Mouse (Mus musculus) adipose tissue, adult 10 weeks (tissue): ENCODE results near the gene Large1. TPM values are rescaled to one million over a fixed set of nuclear protein-coding genes. Genes with fewer than 3 reads are reported as not detected.

Source experiments
- polyA plus RNA-seq: library from polyadenylated mRNA; stranded (reverse); fragments of 350-450 nt; fragmentation: Illumina TruSeq; extraction: RNeasy Lipid Tissue Mini Kit (QIAGEN cat#74804); gene quantifications from one replicate; pipeline ENCODE4 v1.2.3, GENCODE M21; 2014; ENCODE audit warnings: low read depth, low replicate concordance

The Large1 gene
- polyA plus RNA-seq, result 8.9 TPM

DNA sequence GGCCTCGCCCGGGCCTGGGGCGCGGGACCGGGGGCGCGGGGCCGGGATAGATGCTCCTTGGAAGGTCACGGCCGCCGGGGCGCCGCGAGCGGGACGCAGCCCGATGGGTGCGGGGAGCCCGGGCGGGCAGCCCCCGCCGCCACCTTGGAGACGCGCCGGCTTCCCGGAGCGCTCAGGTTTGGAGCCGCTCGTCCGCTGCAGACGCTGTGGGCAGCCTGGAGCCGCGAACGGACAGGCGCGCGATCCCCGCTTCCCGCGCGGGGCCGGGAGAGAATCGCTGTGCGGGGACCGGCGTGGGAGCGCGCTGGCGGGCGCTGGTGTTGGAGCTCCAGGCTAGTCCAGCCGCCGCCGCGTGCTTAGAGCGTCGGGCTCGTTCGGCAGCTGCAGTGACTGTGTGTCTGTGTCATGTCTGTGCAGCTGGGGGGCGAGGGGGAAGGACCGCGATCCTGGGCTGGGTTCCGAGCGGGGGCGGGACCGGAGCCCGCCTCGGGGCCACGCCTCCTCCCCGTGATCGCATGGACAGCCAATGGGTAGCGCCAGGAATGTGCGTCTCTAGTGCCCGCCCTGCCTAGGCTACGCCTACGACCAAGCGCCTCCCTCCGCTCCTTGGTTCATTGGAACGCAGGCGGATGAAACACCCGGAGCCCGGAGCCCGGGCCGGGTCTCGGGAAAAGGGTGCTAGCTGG is at the start of gene Large1:
Gene Large1, minus strand, starts transcription at position 433 of the 686 bp plus-strand sequence.

